Mouse (Mus musculus) myocyte (in vitro differentiated cells): Measurements from ENCODE around the gene Zdhhc4. TPM values are rescaled to one million over a fixed set of nuclear protein-coding genes. Genes with fewer than 3 reads are reported as not detected.

Experiments used
- H3K27me3 ChIP-seq: one replicate; pipeline ENCODE4 v1.6.1; 2011; ENCODE audit not compliant: control insufficient read depth, insufficient read depth, insufficient read length
- H3K36me3 ChIP-seq: one replicate; pipeline ENCODE4 v1.6.1; 2011; ENCODE audit not compliant: control insufficient read depth, insufficient read depth
- H3K4me2 ChIP-seq: one replicate; pipeline ENCODE4 v1.6.1; 2011; ENCODE audit warnings: low read depth, control low read depth
- H3K4me3 ChIP-seq: one replicate; pipeline ENCODE4 v1.5.1; 2011; ENCODE audit warnings: mild to moderate bottlenecking, control low read depth, moderate library complexity
- H3K79me2 ChIP-seq: one replicate; pipeline ENCODE4 v1.6.1; 2011; ENCODE audit not compliant: control insufficient read depth, insufficient read depth
- H3ac ChIP-seq: one replicate; pipeline ENCODE4 v1.6.1; 2011; ENCODE audit not compliant: control insufficient read depth, insufficient read length
- CEBPB ChIP-seq: IDR thresholded peaks from 2 replicates; pipeline ENCODE4 v1.6.1; 2011; ENCODE audit warnings: mild to moderate bottlenecking, moderate library complexity; ENCODE audit not compliant: poor library complexity, insufficient read depth, severe bottlenecking
- E2F4 ChIP-seq: IDR thresholded peaks from one replicate; pipeline ENCODE4 v1.6.1; 2011; ENCODE audit warnings: mild to moderate bottlenecking, control low read depth, moderate library complexity; ENCODE audit not compliant: insufficient read depth
- MAX ChIP-seq: IDR thresholded peaks from one replicate; pipeline ENCODE4 v1.6.1; 2011; ENCODE audit warnings: low read depth, mild to moderate bottlenecking, control low read depth
- MYOD1 ChIP-seq, 3 experiments: IDR thresholded peaks; one replicate each; pipeline ENCODE4 v1.6.1; 2011; ENCODE audit warnings: control low read depth in 2 of 3, low read depth in 2 of 3, mild to moderate bottlenecking in 2 of 3, moderate library complexity in 1 of 3; ENCODE audit not compliant: insufficient read length in 2 of 3, control insufficient read depth in 1 of 3
- MYOG ChIP-seq, 3 experiments: IDR thresholded peaks; one replicate each; pipeline ENCODE4 v1.6.1; 2011; ENCODE audit warnings: control low read depth in 2 of 3, low read depth in 2 of 3, mild to moderate bottlenecking in 2 of 3; ENCODE audit not compliant: insufficient read length in 2 of 3, control insufficient read depth in 1 of 3, insufficient read depth in 1 of 3
- POLR2A ChIP-seq: IDR thresholded peaks from one replicate; pipeline ENCODE4 v1.6.1; 2011; ENCODE audit warnings: low read depth, mild to moderate bottlenecking, control low read depth, moderate library complexity; ENCODE audit not compliant: insufficient read length
- POLR2AphosphoS2 ChIP-seq: IDR thresholded peaks from one replicate; pipeline ENCODE4 v1.6.1; 2011; ENCODE audit warnings: low read depth, control low read depth; ENCODE audit not compliant: insufficient read length
- REST ChIP-seq: IDR thresholded peaks from one replicate; pipeline ENCODE4 v1.6.1; 2011; ENCODE audit warnings: mild to moderate bottlenecking, control low read depth, moderate library complexity; ENCODE audit not compliant: insufficient read depth, insufficient read length
- SRF ChIP-seq: IDR thresholded peaks from one replicate; pipeline ENCODE4 v1.6.1; 2011; ENCODE audit warnings: low read depth; ENCODE audit not compliant: control insufficient read depth, insufficient read length
- TCF12 ChIP-seq: IDR thresholded peaks from one replicate; pipeline ENCODE4 v1.6.1; 2011; ENCODE audit warnings: mild to moderate bottlenecking, control low read depth; ENCODE audit not compliant: poor library complexity, insufficient read depth, severe bottlenecking
- TCF3 ChIP-seq: IDR thresholded peaks from one replicate; pipeline ENCODE4 v1.6.1; 2011; ENCODE audit warnings: low read depth, control low read depth; ENCODE audit not compliant: insufficient read length
- USF1 ChIP-seq: IDR thresholded peaks from one replicate; pipeline ENCODE4 v1.6.1; 2011; ENCODE audit warnings: low read depth, mild to moderate bottlenecking, control low read depth, moderate library complexity
- polyA plus RNA-seq: library from polyadenylated mRNA; unstranded; fragments of >200 nt; fragmentation: generic; extraction: Trizol; gene quantifications from one replicate; pipeline ENCODE4 v1.2.1, GENCODE M21; 2012; ENCODE audit warnings: missing spikeins

Zdhhc4 gene
- polyA plus RNA-seq, 1 experiment = 60.5 TPM

GRCm38 (mm10) chr5:143295330-143295729, 33.7 kb downstream of the Zdhhc4 start:
- Histone ChIP-seq H3K27me3 (no peaks in the 10 kb centered on the region), H3K36me3 (peaks cover 6% of the 10 kb centered on the region), H3K4me2 (no peak overlapping the region), H3K4me3 (no peak overlapping the region), H3ac (no peak overlapping the region), H3K79me2 (no peaks in the 10 kb centered on the region)
- TF ChIP-seq TCF12 (no peak), E2F4 (no peak), POLR2A (no peak), MAX (no peak), MYOG (IDR thresholded peaks at IDR 0.05; ENCODE audit: control insufficient read depth in 1 of 3, insufficient read depth in 1 of 3, insufficient read length in 2 of 3, low read depth in 2 of 3) (no peak), REST (no peak), CEBPB (no peak), POLR2AphosphoS2 (no peak), TCF3 (no peak), SRF (no peak), MYOD1 (IDR thresholded peaks at IDR 0.05; ENCODE audit: control insufficient read depth in 1 of 3, insufficient read length in 2 of 3, low read depth in 2 of 3) (no peak), USF1 (no peak)

- Histone ChIP-seq H3K27me3 (no peaks in the 10 kb centered on the region), H3K4me2 (no peak overlapping the region), H3ac (no peak overlapping the region), H3K36me3 (peaks cover 6% of the 10 kb centered on the region), H3K4me3 (no peak overlapping the region), H3K79me2 (no peaks in the 10 kb centered on the region)
- TF ChIP-seq E2F4 (no peak), MAX (no peak), SRF (no peak), TCF12 (no peak), MYOG (IDR thresholded peaks at IDR 0.05; ENCODE audit: control insufficient read depth in 1 of 3, insufficient read depth in 1 of 3, insufficient read length in 2 of 3, low read depth in 2 of 3) (no peak), POLR2AphosphoS2 (no peak), TCF3 (no peak), REST (no peak), POLR2A (no peak), USF1 (no peak), CEBPB (no peak), MYOD1 (IDR thresholded peaks at IDR 0.05; ENCODE audit: control insufficient read depth in 1 of 3, insufficient read length in 2 of 3, low read depth in 2 of 3) (no peak)
Observed at GRCm38 (mm10) chr5:143294862-143295261, 34.2 kb downstream of the Zdhhc4 start.

- H3K79me2 ChIP-seq = no peaks in the 10 kb centered on the region
- TF ChIP-seq MYOG (IDR thresholded peaks at IDR 0.05; ENCODE audit: control insufficient read depth in 1 of 3, insufficient read depth in 1 of 3, insufficient read length in 2 of 3, low read depth in 2 of 3) = no peak
- TF ChIP-seq TCF12 = no peak
- no peak for TF ChIP-seq SRF
- TF ChIP-seq MAX = no peak
- TF ChIP-seq CEBPB = no peak
- no peak for TF ChIP-seq USF1
- TF ChIP-seq MYOD1 (IDR thresholded peaks at IDR 0.05; ENCODE audit: control insufficient read depth in 1 of 3, insufficient read length in 2 of 3, low read depth in 2 of 3) = no peak
- no peak for TF ChIP-seq REST
- TF ChIP-seq TCF3 = no peak
- TF ChIP-seq E2F4 = no peak
- TF ChIP-seq POLR2A = no peak
- no peak for TF ChIP-seq POLR2AphosphoS2
- H3K4me3 ChIP-seq = no peak within 1 kb of the TSS
- no peaks in the 10 kb centered on the region for H3K27me3 ChIP-seq
- no peak within 1 kb of the TSS for H3K4me2 ChIP-seq
- H3K36me3 ChIP-seq = no peaks in the 10 kb centered on the region
- H3ac ChIP-seq = no peak within 1 kb of the TSS
Observed at GRCm38 (mm10) chr5:143293404-143293803, 35.7 kb downstream of the Zdhhc4 start, which contains the start of gene Zfp853. Gene Zfp853, minus strand, starts transcription at chr5:143293623.

- Histone ChIP-seq H3K79me2 (no peaks in the 10 kb centered on the region), H3K27me3 (peaks cover under 1% of the 10 kb centered on the region)
Observed at GRCm38 (mm10) chr5:143292879-143293278, 36.2 kb downstream of the Zdhhc4 start.

GRCm38 (mm10) chr5:143289299-143289698, 39.8 kb downstream of the Zdhhc4 start:
- Histone ChIP-seq H3K4me2 (no peak overlapping the region), H3ac (no peak overlapping the region), H3K36me3 (no peaks in the 10 kb centered on the region), H3K79me2 (no peaks in the 10 kb centered on the region), H3K4me3 (no peak overlapping the region), H3K27me3 (peaks cover 4% of the 10 kb centered on the region)
- TF ChIP-seq MYOD1 (IDR thresholded peaks at IDR 0.05; ENCODE audit: control insufficient read depth in 1 of 3, insufficient read length in 2 of 3, low read depth in 2 of 3) = peak in 2 of 3 experiments; percentile 54 to 62
- TF ChIP-seq MYOG (IDR thresholded peaks at IDR 0.05; ENCODE audit: control insufficient read depth in 1 of 3, insufficient read depth in 1 of 3, insufficient read length in 2 of 3, low read depth in 2 of 3) = peak in 2 of 3 experiments; percentile 7 to 31
- TF ChIP-seq USF1 = no peak
- no peak for TF ChIP-seq E2F4

More at GRCm38 (mm10) chr5:143292879-143293278, 36.2 kb downstream of the Zdhhc4 start:
- no peaks in the 10 kb centered on the region for H3K36me3 ChIP-seq
- TF ChIP-seq MYOG (IDR thresholded peaks at IDR 0.05; ENCODE audit: control insufficient read depth in 1 of 3, insufficient read depth in 1 of 3, insufficient read length in 2 of 3, low read depth in 2 of 3) (no peak), MYOD1 (IDR thresholded peaks at IDR 0.05; ENCODE audit: control insufficient read depth in 1 of 3, insufficient read length in 2 of 3, low read depth in 2 of 3) (no peak), POLR2AphosphoS2 (no peak), TCF3 (no peak), MAX (no peak), USF1 (no peak), TCF12 (no peak), CEBPB (no peak), REST (no peak), SRF (no peak), E2F4 (no peak), POLR2A (no peak)
- H3K4me3 ChIP-seq = no peak overlapping the region
- no peak overlapping the region for H3ac ChIP-seq
- H3K4me2 ChIP-seq = no peak overlapping the region
